Mouse (Mus musculus) kidney, adult 8-10 months (tissue): ENCODE measurements at regions not wholly inside any gene's neighbourhood (a gene's known extent, or its start where the extent isn't known, plus 50 kb on each side); places are given as distances from the start of the nearest gene placed in this dataset.

Experiments
- DNase-seq, 2 experiments: peaks; one replicate each; pipeline ENCODE4 v3.0.0; 2022

DNA sequence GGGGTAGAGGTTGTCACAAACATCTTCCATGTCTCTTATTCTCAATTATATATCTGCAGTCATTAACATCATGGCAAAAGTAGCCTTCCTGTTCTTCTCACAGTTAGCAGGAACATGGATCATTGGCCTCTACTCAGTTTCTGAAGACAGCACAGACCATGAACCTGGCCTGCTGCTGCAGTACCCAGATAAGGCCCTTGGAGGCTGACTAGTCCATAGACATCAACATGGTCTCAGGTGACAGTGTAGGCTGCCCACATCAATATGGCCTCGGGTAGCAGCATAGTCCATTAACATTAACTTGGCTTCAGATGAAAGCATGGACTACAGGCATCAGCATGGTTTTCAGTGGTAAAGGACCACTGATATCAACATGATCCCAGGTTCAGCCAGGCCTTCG is 95.9 kb upstream of the Tmtc4 start:
- DNase-seq: no peak

DNA sequence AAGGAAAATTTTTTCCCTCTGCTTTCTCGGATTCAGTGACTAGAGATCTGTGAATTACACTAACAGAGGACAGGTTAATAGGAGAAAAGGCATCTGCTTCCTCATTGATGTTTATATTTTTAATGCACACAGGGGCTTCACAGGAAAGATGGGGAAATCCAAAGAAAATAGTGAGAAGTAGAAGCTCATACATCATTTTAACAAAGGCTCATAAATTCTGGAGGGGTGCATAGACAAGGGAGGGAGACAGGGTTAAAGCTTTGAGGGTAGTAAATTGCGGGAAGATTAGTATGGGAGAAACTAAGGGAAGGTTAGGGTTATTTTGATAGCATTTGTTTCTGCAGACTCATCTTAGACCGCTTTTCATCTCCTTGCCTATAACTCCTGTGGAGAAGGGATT is 95.0 kb upstream of the Tmtc4 start:
- no peak for DNase-seq

DNA sequence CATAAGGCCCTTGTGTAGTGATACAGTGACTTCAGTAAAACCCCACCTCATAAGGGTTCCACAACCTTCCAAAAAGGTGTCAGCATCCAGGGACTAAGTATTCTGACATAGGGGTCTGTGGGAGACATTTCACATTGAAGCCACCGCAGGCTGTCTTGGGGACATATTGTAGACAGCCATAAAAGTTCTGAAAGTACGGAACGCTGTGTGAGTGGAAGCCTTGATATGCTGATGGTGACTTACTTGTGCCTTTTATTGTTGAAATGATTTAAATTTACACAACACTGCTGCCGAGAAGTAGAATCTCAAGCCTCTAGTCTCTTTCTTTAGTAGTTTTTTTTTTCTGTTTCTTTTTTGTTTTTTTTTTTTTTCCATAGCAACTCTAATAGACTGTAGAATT is 82.5 kb upstream of the Tmtc4 start:
- DNase-seq: no peak

DNA sequence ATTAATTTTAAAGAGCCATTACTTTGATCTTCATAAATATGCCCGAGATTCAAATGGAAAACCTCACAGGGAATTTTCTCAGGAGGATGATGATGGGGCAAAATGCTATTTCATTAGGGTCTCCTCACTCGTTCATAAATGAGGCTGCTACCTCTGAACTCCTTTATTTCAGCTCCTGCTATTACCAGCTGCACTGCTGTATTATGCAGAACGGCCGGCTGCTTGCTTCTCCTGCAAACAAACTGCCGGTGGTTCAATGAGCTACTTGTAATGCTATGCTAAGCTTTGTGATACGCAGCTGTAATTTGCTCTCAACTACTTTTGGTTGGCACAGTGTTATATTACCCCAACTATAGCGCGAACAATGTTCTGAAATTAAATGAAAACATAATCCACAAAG is 81.7 kb upstream of the Tmtc4 start:
- DNase-seq: no peak

DNA sequence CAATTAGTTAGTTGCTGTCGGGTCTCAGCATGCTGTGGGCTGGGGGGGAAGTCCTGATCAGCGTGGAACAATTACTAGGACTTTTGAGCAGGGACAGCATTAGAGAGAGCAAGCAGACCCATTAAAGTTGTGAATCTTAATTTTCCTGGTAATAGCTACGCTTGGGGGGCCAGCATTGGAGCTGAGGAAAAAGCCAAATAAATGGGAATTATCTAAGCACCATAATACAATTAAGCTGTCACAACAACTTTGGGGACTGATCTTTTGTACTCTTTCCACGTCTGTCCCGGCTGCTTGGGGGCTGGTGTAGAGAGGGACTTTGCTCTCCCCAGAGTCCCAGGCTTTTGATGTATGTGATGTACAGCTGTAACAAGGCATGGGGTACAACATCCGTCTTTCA is 81.3 kb upstream of the Tmtc4 start:
- DNase-seq: no peak

GRCm38 (mm10) chr14:123062908-123063307 is 79.1 kb upstream of the Tmtc4 start:
- no peak for DNase-seq

DNA sequence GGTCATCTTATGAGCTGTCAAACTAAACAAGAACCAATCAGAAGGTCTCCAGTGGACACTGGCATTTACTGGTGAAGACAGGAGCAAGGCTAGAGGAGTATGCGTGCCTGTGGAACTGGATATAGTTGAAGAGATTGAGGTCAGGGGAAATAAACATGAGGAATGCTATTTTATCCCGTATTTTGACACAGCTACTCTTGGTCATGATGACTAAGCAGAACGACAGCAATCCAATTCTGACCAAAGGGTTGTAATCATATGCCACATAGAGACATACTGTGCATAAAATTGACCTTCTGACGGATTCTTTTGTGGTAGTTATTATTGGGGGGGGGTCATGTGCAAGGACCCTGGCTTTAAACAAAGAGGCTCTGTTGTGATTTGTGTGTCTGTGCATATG is 73.1 kb upstream of the Tmtc4 start:
- no peak for DNase-seq

DNA sequence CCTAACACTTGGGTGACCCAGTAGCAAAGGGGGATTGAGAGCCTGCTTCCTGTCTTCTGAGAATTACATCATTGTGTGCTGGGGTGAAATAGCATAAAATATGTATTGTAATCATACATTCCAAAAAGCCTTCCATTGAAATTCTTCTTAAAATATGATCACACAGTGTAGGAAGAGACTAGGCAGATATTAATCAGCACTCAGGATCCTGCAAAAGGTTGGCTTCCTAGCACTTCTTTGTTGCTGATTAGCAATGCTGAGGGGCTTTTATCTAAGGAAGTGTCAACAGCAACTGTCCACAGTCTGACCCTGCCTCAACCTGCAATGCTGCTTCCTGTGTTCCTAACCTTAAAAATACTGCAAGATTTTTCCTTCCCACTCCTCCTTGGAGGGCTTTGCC is 64.6 kb upstream of the Tmtc4 start:
- no peak for DNase-seq

GRCm38 (mm10) chr14:123040046-123040445 is 56.2 kb upstream of the Tmtc4 start:
- no peak for DNase-seq

- DNase-seq: no peak
These were observed 53.6 kb upstream of the Tmtc4 start for GRCm38 (mm10) chr14:123037444-123037843.
